Mouse (Mus musculus): ENCODE measurements around the gene Twnk. TPM values are rescaled to one million over a fixed set of nuclear protein-coding genes. Genes with fewer than 3 reads are reported as not detected.
"Not testable (repeated sequence)": the region's sequence is repeated elsewhere in the genome, so short reads cannot be mapped to it uniquely, and the experiment has no call there.

The Twnk gene
- total RNA-seq, 2 experiments from 2014 or later = 24.7 to 30.5 TPM

- no peak for DNase-seq (ENCODE audit: low spot score in 2 of 2)
These were observed 15.9 kb downstream of the Twnk start for GRCm38 (mm10) chr19:45021362-45021761.

- no peak for DNase-seq (ENCODE audit: low spot score in 2 of 2)
These were observed 18.5 kb downstream of the Twnk start for GRCm38 (mm10) chr19:45023993-45024392.

- DNase-seq (ENCODE audit: low spot score in 2 of 2) = no peak
These were observed 19.3 kb downstream of the Twnk start for GRCm38 (mm10) chr19:45024775-45025174.

GRCm38 (mm10) chr19:45025937-45026568 lies 20.6 kb downstream of the Twnk start:
- DNase-seq (ENCODE audit: low spot score in 2 of 2) = no peak

GRCm38 (mm10) chr19:45026958-45027670 lies 21.7 kb downstream of the Twnk start:
- no peak for DNase-seq (ENCODE audit: low spot score in 2 of 2)

- DNase-seq (ENCODE audit: low spot score in 2 of 2) = no peak
These were observed 22.4 kb downstream of the Twnk start for GRCm38 (mm10) chr19:45027848-45028247.

- DNase-seq (ENCODE audit: low spot score in 2 of 2) = no peak
These were observed 23.3 kb downstream of the Twnk start for GRCm38 (mm10) chr19:45028746-45029145.

- no peak for DNase-seq (ENCODE audit: low spot score in 2 of 2)
These were observed 24.1 kb downstream of the Twnk start for GRCm38 (mm10) chr19:45029571-45029970.

GRCm38 (mm10) chr19:45030111-45030510 lies 24.6 kb downstream of the Twnk start:
- DNase-seq (ENCODE audit: low spot score in 2 of 2) = peak; percentile 65 to 68

GRCm38 (mm10) chr19:45030746-45031693 lies 25.6 kb downstream of the Twnk start:
- peak; percentile 72 to 73 for DNase-seq (ENCODE audit: low spot score in 2 of 2)

- peak; percentile 75 to 78 for DNase-seq (ENCODE audit: low spot score in 2 of 2)
These were observed 26.3 kb downstream of the Twnk start for GRCm38 (mm10) chr19:45031780-45032179.

- DNase-seq (ENCODE audit: low spot score in 2 of 2) = no peak
These were observed 27.3 kb downstream of the Twnk start for GRCm38 (mm10) chr19:45032570-45033332.

GRCm38 (mm10) chr19:45036867-45037266 lies 31.4 kb downstream of the Twnk start:
- peak; percentile 68 to 71 for DNase-seq (ENCODE audit: low spot score in 2 of 2)

GRCm38 (mm10) chr19:45038198-45038597 lies 32.7 kb downstream of the Twnk start:
- not testable (repeated sequence) for DNase-seq (ENCODE audit: low spot score in 2 of 2)

- DNase-seq (ENCODE audit: low spot score in 2 of 2) = no peak
These were observed 34.8 kb downstream of the Twnk start for GRCm38 (mm10) chr19:45040214-45040613.

GRCm38 (mm10) chr19:45044389-45044927 lies 39.0 kb downstream of the Twnk start:
- DNase-seq (ENCODE audit: low spot score in 2 of 2) = no peak

GRCm38 (mm10) chr19:45045236-45045635 lies 39.8 kb downstream of the Twnk start:
- DNase-seq (ENCODE audit: low spot score in 2 of 2) = no peak

GRCm38 (mm10) chr19:45045651-45046050 lies 40.2 kb downstream of the Twnk start, which contains the start of gene Pdzd7:
Gene Pdzd7 (minus strand): TSS chr19:45045717.
- DNase-seq (ENCODE audit: low spot score in 2 of 2) = no peak

- peak; percentile 75 to 77 for DNase-seq (ENCODE audit: low spot score in 2 of 2)
These were observed 41.3 kb downstream of the Twnk start for GRCm38 (mm10) chr19:45046523-45047321.
